Mouse (Mus musculus) frontal cortex, adult (tissue): ENCODE measurements at regions not wholly inside any gene's neighbourhood (a gene's known extent, or its start where the extent isn't known, plus 50 kb on each side); places are given as distances from the start of the nearest gene placed in this dataset.

Experiments
- ATAC-seq: cut with Nextera tagmentation; 2 replicates; pipeline ENCODE4 v1.9.2; 2017; ENCODE audit warnings: mild to moderate bottlenecking, moderate library complexity, mixed read lengths; ENCODE audit not compliant: low TSS enrichment

DNA sequence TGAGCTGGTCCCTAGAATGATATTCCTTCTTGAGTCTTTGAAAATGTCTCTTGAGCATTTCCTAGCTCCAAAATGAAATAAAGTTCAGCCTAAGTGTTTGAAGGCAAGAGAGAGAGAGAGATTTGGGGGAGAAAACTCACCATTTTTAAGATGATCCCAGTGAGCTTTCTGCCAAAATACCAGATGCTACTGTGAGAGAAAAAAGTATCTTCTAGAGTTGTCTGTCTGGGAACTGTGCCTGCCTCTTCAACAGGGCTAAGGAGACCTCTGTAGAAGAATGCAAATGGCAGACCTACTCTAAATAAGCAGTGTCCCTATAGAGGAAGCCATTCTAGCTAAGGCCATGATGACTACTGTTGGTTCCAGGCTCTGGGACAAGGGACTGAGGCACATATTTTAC lies 285.6 kb upstream of the Prickle1 start:
- peak; percentile 60 for ATAC-seq

DNA sequence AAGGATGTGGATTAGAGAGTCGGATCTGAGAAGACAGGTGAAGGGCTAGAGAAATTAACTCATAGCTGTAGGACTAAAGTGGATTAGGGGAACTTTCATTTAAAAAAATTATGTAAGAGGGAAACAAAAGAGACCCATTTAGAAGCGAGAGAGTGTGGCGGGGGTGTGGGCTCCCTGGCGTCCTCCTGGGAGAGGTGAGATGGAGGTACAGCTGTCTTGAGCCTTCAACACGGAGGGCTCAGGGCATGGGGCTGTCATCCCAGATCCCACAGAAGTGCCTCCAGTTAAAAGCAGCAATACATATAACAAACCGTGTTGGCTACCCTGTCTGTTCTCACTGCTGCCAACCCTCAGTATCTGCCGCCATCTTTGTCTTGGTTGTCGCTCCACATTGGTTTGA lies 284.6 kb upstream of the Prickle1 start:
- no peak for ATAC-seq

DNA sequence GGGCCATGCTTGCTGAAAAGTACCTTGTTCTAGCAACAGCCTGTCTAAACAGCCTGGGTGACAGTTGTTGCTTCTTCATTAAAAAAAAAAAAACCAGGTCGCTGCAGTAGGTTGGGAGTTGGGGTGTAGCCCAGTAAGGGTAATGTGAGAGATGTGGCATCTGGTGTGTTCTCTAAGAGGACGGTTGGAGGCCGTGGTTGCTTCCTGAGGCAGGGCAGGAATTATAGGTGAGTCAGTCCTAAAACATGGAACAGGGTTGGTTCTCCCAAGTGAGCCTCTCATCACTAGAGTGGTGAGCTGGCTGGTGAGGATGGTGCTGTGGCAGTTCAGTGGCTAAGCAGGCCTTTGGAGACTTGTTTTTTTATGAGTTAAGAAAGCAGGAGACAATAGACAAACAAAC lies 283.3 kb upstream of the Prickle1 start:
- ATAC-seq: peak; percentile 35

DNA sequence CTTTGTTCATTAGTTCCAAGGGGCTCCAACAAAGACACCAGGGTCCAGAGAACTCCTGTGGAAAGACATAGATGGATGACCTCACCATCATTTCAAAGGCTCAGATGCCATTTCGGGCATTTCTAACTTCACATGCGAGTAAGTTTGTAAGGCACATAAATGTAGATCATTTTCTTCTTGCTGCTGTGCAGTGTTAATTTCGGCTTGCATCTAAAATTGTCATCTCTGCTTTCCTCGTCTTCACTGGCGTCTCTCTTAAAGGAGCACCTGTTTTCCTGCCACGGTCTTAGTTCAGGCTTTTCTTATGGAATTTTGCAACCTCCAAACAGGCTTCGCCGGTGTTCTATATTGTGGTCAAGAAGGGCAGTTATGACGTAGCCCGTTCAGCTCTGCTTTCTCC lies 280.6 kb upstream of the Prickle1 start:
- peak; percentile 53 for ATAC-seq

DNA sequence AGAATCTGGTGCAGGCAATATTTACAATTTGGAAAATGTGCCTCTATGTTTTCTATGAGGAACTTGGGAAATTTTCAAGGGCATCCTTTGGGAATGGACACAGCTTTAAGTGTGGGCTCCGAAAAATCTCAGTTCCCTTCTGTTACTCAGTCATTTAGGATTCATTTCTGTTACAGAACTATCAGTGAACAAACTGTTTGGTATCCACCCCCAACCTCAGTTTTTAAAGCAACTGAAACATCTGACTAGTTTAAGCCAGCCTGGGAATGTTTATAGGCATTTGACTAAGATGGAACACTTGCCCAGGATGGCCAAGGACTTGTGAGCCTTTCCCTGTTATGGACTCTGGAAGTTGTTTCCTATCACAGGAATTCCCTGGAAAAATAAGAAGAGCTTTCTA lies 280.0 kb upstream of the Prickle1 start:
- peak; percentile 56 for ATAC-seq

DNA sequence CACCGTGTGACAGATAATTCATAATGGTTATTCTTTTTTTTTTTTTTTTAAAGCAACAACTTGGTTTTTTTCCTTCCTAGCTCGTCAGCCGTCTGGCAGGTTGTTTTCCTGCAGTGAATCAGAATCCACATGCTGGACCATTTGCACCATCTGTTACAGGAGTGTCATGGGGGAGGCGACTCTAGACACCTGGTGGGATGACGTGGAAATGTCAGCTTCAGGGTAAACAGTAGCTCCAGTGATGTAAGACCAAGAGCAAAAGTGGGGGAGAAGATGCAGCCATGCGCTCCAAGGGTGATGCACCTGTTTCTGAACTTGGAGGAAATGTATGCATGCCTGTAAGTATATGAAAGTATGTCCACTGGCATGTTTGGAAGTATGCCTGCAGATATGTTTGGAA lies 278.5 kb upstream of the Prickle1 start:
- ATAC-seq: peak; percentile 54

DNA sequence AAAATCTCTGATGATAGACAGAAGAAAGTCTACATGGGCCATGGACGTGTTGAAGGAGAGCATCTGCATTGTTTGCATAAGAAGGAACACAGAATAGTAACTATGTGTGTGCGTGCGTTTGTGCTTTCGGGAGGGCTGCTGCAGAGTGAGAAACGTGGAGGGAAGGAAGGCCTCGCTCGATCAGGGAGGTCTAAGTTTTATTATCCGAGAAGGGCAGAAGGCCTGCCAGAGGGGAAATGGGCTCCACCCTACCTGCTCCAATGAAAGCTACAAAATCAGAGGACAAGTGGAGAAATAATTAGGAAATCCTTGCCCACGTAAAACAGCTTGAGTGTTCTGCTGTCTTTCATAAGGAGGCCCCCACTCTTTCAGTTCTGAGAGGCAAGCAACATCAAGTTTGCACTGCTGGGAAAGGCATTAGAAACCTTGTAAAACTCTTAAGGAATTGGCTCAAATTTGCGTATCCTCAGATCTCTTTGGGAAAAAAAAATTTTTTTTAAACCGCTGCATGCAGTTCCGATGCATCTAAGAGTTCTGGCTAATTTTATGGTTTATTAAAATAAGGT lies 261.7 kb upstream of the Prickle1 start:
- ATAC-seq: peak; percentile 5; the same call in 1 of the 2 replicates

DNA sequence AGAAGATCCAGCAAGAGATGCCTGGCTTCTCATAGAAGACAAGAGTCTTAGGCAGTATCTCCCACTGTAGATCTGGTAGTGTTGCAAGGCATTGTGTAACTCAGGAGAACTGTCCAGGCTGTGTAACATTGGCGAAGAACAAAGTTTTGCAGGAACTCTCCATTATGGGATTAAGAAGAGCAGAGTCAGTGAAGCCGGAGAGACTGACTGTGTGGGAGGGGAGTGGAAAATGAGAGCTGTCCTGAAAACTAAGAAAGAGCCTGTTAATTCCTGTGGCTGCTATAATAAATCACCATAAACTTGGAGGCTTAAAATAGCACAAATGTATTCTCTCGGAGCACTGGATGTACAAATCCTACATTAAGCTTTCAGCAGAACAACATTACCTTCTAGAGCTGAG lies 257.5 kb upstream of the Prickle1 start:
- peak; percentile 87 for ATAC-seq

DNA sequence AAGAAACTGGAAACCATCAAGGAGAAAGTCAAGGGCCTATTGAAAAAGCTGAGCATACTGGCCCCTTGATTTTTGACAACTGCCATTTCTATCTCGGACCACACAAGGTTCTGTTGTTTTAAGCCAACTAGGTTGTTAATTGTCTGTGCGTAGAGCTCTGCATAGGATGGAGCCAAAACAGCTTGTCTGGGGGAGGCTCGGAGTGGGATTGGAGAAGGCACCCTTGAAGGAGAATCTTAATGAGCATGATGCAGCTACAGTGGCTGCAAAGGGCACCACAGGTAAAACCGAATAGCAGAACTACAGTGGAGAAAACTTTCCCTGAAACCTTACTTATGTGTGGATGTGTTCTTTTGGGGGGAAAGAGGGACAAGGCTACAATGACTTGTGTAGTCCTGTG lies 256.4 kb upstream of the Prickle1 start:
- peak; percentile 58 for ATAC-seq

DNA sequence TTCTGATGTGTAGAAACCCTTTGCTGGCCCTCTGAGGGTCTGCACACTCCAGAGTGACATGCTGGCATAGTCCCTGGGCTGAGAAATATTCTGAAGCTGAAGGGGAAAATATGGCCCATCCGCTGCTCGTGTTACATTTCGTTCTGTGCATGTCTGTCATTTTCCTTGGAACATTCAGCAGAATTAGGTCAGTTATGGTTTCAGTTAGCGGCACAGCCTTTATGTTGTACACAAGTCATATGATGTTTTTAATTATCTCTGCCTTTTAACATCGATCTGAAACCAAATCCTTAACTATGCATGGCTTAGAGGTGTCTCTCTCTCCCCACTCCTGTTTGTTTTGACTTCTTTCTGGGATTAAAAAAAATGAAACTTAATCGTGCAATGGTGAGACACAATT lies 254.7 kb upstream of the Prickle1 start:
- ATAC-seq: no peak

DNA sequence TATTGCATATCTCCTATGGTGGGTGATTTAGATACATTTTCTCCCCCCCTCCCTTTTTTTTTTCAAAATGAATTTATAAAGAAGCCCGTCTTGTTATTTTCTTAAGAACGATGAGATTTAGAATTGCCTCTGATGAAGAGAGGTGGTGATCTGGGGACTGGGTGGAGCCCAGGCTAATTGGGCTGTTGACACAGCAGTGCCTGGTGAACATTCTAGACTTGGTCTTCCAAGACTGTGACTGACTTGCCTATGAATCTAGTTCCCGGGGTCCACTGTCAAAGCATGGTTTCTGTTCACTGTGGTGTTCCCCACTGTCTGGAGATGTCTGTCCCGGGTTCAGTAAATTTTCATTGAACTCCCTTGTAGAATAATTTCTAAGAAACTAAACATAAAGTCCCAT lies 253.1 kb upstream of the Prickle1 start:
- no peak for ATAC-seq

DNA sequence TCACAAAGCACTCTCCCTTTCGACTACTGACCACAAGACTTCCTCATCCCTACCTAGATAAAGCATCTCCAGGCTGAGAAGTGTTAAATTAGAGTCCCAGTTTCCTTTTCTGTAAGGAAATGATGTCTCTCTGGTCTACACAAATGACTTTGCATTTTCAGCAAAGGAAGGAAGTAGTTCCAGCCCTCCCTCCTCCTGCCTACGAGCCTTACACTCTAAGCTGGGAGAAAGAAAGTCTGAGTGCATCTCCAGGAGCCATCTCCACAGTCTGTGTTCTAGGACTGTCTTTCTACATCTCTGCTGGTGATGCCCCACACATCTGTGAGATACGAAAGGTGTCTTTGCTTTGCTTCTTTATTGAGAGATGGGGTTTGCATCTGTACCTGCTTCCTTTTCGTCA lies 251.1 kb upstream of the Prickle1 start:
- ATAC-seq: peak; percentile 51; the same call in 1 of the 2 replicates

DNA sequence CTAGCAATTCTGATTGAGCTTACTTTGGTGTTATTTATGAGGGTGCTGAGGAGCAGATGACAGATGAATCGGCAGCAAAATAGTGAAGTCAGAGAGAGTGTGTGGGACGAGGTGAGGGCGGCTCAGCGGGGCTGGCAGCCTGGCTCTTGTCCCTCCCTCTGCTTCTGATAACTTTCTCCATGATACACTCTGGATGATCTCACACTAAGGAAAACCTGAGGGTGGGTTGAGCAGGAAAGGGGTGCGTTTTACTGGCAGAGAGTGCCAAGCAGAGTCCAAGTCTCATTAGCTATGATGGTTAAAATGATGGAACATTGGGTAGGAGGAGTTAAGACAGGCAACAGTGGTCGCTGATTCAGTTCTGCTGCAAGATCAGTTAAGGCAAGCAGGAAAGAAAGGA lies 250.1 kb upstream of the Prickle1 start:
- peak; percentile 87 for ATAC-seq

DNA sequence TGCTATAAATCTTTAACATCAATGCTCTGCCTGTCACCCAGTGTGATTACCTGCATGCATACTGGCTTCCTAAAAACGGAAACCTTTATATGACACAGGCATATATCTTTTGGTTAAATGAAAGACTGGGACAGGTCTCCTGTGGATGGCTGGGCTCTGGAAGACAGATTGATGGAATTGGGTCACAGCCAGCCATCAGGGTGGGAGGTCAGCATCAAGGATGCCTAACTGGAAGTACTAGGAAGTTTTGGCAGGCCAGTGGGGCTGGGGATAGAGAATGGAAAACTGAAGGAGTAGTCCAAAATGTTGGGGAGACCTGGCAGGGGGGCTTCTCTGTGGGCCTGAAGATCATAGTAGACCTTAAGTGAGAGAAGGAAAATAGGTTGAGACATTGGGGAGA lies 237.3 kb upstream of the Prickle1 start:
- no peak for ATAC-seq

DNA sequence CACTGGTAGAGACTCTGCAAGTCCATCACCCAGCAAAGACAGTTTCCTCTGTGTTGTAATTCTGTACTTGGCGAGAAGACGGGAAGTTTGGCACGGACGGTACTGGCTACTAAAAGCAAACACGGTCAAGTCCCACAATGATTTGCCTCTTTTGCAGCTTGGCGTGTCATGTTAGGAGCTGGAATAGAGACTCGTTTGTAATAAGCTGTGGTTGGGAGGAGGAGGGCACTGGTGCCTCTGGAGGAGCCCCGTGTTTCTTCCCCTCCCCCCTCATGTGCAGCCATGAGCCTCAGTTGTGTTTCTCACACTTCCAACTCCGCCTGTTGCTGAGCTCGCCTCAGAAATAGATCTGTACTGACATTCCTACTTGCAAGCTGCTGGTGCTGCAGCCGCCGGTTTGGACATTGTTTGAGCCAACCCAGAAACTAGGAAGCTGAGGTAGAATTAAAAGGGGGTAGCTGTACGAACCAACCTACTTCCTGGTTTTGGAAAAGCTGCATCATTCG lies 236.8 kb upstream of the Prickle1 start:
- ATAC-seq: peak; percentile 73

DNA sequence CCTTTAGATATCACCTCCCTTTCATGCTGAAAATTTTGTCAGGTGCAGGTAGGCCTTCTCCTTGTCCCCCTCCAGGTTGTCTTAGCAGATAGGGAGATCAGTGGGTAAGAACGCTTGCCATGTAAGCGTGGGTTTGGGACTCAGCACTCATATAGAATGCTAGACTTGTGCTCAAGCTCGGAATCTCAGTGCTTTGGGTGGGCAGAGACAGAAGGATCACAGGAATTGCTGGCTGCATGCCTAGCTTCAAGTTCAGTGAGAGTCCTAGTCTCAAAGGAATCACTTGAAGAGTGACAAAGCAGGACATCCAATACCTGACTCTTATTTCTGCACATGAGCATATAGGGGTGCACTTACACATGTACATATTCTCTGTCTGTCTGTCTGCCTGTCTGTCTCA lies 235.5 kb upstream of the Prickle1 start:
- ATAC-seq: peak; percentile 80

DNA sequence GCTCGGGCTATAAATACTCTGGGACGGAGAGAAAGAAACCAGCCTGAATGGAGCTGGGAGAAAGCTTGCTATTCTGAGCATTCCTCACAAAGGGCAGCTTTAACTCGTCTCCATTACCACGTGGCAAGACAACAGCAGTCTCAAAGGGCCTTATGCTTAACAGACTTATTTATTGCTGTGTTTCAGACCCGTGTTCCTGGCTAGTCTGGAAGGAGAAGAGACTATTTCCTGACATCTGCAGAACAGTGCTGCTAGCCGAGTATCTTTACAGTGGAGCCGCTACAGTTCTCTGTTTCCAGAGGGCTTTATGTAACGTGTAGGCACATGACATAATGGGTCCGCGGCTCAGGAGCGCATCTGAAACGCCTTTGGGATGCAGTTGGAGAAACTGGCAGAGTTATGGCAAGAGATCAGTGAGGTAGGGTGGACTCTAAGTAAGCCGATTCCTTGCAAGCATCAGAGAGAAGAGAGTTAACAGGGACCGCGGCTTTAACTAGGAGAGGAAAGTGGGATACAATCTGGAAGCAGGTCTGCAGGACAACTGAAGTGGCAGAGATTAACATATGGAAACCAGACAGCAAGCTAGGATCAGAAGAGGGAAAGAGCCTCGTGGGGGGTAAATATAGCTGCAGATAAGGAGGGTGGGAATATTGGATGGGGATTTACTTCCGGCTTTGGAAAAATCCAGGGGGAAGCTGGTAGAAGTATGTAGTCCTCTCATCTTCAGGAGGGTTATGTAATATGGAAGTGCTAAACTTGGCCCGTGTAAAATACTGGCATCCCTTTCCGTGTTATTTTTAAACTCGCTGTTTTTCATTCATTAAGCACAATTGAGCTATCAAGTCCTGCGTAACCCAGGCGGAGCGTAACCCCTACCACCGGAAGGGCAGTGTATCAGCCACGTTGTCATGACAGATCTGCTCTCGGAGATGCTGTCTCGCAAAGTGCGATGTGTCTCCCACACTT lies 229.3 kb upstream of the Prickle1 start:
- peak; percentile 90 for ATAC-seq

DNA sequence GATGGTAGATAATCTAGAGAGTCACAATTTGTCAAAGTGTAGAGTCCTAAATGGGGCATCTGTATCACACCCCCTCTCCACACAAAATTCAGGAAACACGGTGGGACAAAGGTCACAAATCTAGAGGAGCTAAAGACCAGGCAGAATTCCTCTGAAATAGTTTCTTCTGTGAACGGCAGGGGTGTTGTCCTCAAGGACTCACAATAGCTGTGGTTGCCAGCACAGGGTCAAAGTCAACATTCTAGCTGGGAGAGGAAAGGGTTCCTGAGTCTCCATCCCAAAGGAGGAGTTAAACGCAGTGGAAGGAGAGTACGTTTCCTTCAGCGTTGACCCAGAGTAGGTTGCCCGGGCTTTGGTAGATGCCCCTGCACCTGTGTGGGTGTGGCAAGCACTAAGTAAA lies 225.5 kb upstream of the Prickle1 start:
- ATAC-seq: no peak

DNA sequence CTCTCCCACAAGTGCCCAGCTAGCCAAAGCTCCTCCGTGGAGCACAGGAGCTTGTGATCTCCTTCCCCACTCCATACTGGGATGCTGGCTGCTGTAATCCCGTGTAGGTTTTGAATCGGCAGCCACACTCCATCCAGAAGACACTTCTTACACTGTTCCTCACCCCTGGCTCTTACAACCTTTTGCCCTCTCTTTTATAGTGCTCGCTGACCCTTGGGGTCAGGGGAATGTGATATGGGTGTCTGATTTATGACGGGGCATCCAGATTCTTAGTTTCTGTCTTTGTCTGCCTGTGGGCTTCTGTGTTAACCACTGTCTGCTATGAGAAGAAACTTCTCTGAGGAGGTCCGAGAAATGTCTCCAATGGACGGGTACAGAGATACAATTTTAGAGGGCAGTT lies 216.3 kb upstream of the Prickle1 start:
- no peak for ATAC-seq

DNA sequence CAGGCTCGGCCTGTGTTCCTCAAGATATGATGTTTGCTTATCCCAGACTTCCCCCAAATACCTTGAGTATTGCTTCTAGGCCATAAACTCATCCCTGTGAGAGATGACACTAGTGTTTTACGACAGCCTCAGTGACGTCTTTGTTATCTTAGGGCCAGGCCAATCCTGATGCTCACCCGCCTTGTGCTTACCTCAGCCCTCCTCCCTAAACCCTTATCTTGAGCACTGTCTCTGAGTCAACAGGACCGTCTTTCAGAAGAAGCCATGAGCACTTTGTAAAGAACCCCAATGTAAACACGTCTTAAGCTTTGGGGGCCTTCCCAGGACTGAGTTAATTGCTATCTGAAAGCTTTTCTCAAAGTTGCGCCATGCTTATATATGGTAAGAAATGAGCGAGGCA lies 212.3 kb upstream of the Prickle1 start:
- ATAC-seq: no peak

DNA sequence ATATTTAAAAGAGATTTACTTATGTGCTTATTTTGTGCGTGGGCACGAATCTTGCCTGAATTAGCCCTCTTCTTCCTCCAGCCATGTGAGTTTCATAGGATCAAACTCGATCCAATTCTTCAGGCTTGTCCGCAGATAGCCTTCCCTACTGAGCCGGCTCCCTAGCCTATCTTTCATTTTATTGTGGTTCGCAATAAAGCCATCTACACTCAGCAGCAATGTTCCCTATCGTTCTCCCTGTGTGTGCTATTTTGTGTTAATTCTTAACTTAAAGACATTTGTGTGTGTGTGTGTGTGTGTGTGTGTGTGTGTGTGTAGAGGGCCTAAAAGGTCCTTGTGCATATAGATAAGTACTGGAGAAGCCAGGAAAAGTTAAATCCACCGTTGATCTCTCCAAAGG lies 211.8 kb upstream of the Prickle1 start:
- no peak for ATAC-seq

DNA sequence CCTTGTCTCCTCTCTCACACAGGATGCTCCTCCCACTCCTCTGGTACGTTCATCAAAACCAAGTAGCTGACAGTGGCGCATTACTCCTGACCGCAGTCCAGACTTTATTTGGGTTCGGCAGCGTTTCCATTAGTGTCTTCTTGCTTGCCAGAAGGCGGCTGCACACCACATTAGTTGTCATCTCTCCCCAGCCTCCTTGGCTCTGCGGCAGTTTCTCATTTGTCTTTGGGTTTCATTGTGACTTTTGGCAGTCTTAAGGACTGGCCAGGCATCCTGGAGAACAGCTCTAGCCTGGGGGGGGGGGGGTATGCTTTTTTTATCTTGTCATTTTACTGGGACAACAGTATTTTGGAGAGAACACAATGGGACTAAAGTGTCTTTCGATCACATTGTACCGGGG lies 209.0 kb upstream of the Prickle1 start:
- no peak for ATAC-seq

DNA sequence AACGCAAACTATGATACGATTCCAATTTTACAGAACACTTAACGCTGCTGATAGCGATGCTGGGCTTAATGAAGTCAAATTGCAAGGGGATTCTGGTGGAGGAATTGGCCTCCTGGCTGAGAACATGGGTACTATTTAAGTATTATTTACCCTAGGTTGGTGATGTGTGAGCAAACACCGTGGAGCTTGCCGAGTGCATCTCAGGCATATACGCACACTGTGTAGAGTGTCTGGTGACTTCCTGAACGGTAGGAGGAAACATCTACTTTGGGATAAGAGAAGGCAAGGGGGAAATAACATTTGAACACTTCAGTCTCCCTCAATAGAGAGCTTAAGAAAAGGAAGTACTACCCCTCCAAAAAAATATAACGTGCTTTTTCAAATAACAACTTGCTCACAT lies 194.8 kb upstream of the Prickle1 start:
- no peak for ATAC-seq
